Mouse (Mus musculus) neural tube, embryonic 13.5 days (tissue): ENCODE measurements around the gene Prickle4. TPM values are rescaled to one million over a fixed set of nuclear protein-coding genes. Genes with fewer than 3 reads are reported as not detected.
A peak's percentile ranks its signal among the peaks of the same experiment; 100 is the strongest.

Experiments used
- ATAC-seq: fragments of 200-750 bp; cut with Nextera tagmentation; 2 replicates; pipeline ENCODE4 v1.8.0; 2017; ENCODE audit warnings: low read depth, mild to moderate bottlenecking, moderate TSS enrichment, moderate library complexity
- H3K27ac ChIP-seq: fragments of 300-500 bp; sonication (generic); replicated peaks from 2 replicates; pipeline ENCODE4 v1.5.1; 2015; ENCODE audit warnings: moderate library complexity, mild to moderate bottlenecking, inconsistent platforms
- H3K27me3 ChIP-seq: fragments of 300-500 bp; sonication (generic); 2 replicates; pipeline ENCODE4 v1.6.1; 2015; ENCODE audit warnings: mild to moderate bottlenecking, inconsistent platforms
- H3K36me3 ChIP-seq: fragments of 300-500 bp; sonication (generic); 2 replicates; pipeline ENCODE4 v1.6.1; 2015; ENCODE audit warnings: mild to moderate bottlenecking, inconsistent platforms
- H3K4me1 ChIP-seq: fragments of 300-500 bp; sonication (generic); replicated peaks from 2 replicates; pipeline ENCODE4 v1.6.1; 2015; ENCODE audit warnings: inconsistent platforms
- H3K4me2 ChIP-seq: fragments of 300-500 bp; sonication (generic); 2 replicates; pipeline ENCODE4 v1.6.1; 2015; ENCODE audit warnings: inconsistent platforms, mild to moderate bottlenecking, moderate library complexity
- H3K4me3 ChIP-seq: fragments of 300-500 bp; sonication (generic); 2 replicates; pipeline ENCODE4 v1.5.1; 2015; ENCODE audit warnings: mild to moderate bottlenecking, inconsistent platforms
- H3K9ac ChIP-seq: fragments of 300-500 bp; sonication (generic); 2 replicates; pipeline ENCODE4 v1.6.1; 2015; ENCODE audit warnings: moderate library complexity, mild to moderate bottlenecking, inconsistent platforms
- H3K9me3 ChIP-seq: fragments of 300-500 bp; sonication (generic); 2 replicates; pipeline ENCODE4 v1.6.1; 2016; ENCODE audit warnings: inconsistent platforms
- WGBS: fragments of 180-500 bp; shearing (Covaris S2); methylation state at CpG from one replicate; pipeline ENCODE4 v1.1.7; 2015; 5-methylcytosine and 5-hydroxymethylcytosine counted together
- polyA plus RNA-seq: library from polyadenylated mRNA; unstranded; fragments of >200 nt; fragmentation: Nextera tagmentation; extraction: Ambion mirVana; gene quantifications from 2 replicates; pipeline ENCODE4 v1.2.1, GENCODE M21; 2015

Prickle4 gene
- polyA plus RNA-seq, 1 experiment from 2014 or later = 0.95 TPM

DNA sequence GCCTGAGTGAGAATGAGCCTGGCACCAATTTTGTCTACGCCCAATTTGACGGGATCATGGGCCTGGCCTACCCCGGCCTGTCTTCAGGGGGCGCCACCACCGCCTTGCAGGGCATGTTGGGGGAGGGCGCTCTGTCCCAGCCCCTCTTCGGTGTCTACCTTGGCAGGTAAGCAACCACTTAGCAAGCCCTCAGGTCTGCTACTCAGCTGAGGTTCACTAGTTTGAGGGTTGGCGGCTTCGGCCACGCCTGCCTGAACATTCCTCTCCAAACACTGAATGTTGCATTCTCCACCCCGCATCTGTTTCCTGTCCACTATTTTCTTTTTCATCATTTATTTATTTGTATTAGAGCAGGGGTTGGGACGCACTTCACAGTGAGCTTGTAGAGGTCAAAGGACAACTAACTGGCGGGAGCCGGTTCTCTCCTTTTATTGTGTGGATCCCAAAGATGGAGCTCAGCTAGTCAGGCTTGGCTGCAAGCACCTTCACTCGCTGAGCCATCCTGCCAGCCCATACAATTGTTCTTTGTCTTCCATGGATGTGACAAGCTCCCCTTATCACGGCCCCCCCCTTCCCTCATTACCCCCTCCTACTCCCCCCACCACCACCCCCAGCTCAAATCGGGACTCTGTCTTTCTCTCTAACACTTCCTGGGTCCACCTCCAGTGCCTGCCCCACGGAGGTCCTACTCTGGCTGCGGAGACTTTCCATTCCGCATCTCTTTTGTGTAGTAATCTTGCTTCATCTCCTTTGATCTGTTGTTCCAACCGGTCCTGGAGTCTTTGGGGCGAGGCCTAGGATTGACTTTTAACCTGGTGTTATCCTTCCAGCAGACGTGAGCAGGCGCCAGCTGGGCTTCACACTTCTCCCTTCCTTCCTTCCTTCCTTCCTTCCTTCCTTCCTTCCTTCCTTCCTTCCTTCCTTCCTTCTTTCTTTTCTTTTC is 36.4 kb upstream of the Prickle4 start:
- Histone ChIP-seq H3K27ac (no peak overlapping the region), H3K27me3 (no peaks in the 10 kb centered on the region; the same call in 1 of the 2 replicates), H3K4me1 (no peaks in the 10 kb centered on the region), H3K36me3 (no peaks in the 10 kb centered on the region), H3K4me2 (no peak overlapping the region), H3K4me3 (no peak overlapping the region), H3K9ac (no peak overlapping the region), H3K9me3 (no peaks in the 10 kb centered on the region)
- ATAC-seq = no peak
- WGBS = 56% methylated on average over 24 of the region's 24 CpGs

DNA sequence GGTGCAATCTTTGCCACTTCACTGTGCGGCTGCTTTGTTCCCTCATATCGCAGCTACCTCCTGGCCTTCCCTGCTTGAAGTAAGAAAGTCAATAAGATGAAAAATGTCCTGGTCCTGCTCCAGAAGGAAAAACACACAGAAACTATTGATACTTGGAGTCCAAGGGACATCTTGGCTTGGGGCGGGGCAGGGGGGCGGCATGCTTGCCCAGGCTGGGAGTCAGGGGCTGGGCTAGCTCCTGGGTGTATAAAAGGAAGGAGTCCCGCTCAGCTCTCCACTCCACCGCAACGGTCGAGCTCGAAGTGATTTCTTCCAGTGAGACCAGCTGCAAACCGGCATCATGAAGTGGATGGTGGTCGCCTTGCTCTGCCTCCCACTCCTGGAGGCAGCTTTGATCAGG is 32.0 kb upstream of the Prickle4 start, which contains the start of gene Pgc:
Gene Pgc (plus strand): TSS at position 277 of the 400 bp plus-strand sequence.
- Histone ChIP-seq H3K36me3 (no peaks in the 10 kb centered on the region), H3K27ac (no peak within 1 kb of the TSS), H3K27me3 (no peaks in the 10 kb centered on the region; the same call in 1 of the 2 replicates), H3K4me1 (no peaks in the 10 kb centered on the region), H3K9ac (no peak within 1 kb of the TSS), H3K4me2 (no peak within 1 kb of the TSS), H3K4me3 (no peak within 1 kb of the TSS), H3K9me3 (no peaks in the 10 kb centered on the region)
- 71% methylated on average over 11 of the region's 11 CpGs for WGBS
- ATAC-seq = no peak

GRCm38 (mm10) chr17:47721183-47721582 is 26.6 kb upstream of the Prickle4 start:
- no peak overlapping the region for H3K4me3 ChIP-seq
- H3K9me3 ChIP-seq = no peaks in the 10 kb centered on the region
- 90% methylated on average over 4 of the region's 4 CpGs for WGBS
- no peak overlapping the region for H3K27ac ChIP-seq
- H3K27me3 ChIP-seq = no peaks in the 10 kb centered on the region; the same call in 1 of the 2 replicates
- H3K9ac ChIP-seq = no peak overlapping the region
- H3K36me3 ChIP-seq = no peaks in the 10 kb centered on the region
- no peak for ATAC-seq
- no peak overlapping the region for H3K4me2 ChIP-seq
- H3K4me1 ChIP-seq = no peaks in the 10 kb centered on the region

- no peak overlapping the region for H3K27ac ChIP-seq
- H3K36me3 ChIP-seq = no peaks in the 10 kb centered on the region
- H3K9me3 ChIP-seq = no peaks in the 10 kb centered on the region
- 63% methylated on average over 3 of the region's 3 CpGs for WGBS
- H3K4me1 ChIP-seq = no peaks in the 10 kb centered on the region
- no peak overlapping the region for H3K9ac ChIP-seq
- ATAC-seq = no peak
- no peak overlapping the region for H3K4me3 ChIP-seq
- no peak overlapping the region for H3K4me2 ChIP-seq
- H3K27me3 ChIP-seq = no peaks in the 10 kb centered on the region
Observed at GRCm38 (mm10) chr17:47715037-47715436, 20.5 kb upstream of the Prickle4 start.

DNA sequence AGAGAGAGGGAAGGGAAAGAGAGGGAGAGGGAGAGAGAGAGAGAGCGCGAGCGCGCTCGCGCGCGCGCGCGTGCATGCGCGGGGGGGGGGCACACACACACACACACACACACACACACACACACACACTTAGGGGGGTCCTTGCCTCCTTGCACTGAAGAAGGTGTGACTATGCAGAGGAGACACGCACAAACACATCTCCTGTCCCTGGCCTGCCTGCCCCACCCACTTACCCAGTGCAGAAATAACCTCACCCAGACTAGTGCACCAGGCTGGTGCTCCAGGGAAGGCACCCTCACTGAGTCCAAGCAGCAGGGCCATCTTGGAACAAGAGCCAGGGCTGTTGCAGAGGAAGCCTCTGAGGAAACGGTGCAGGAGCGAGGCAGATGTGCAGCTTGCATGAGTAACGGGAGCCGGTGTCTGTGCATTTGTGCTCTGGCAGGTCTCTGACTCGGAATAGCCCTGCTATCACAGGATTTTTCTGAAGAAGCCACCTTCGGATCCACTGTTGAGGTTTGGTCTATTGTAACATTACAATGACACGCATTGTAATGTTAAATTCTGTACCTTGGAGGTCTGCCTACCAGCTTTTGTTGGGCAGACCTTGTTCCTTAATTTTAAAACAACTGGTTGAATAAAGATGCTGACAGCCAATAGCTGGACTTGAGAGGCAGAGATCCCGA is 18.5 kb upstream of the Prickle4 start:
- H3K9ac ChIP-seq = no peak overlapping the region
- H3K36me3 ChIP-seq = no peaks in the 10 kb centered on the region
- no peaks in the 10 kb centered on the region for H3K27me3 ChIP-seq
- no peaks in the 10 kb centered on the region for H3K9me3 ChIP-seq
- no peak overlapping the region for H3K4me2 ChIP-seq
- H3K4me3 ChIP-seq = no peak overlapping the region
- no peak overlapping the region for H3K27ac ChIP-seq
- ATAC-seq = no peak
- H3K4me1 ChIP-seq = no peaks in the 10 kb centered on the region
- WGBS = 51% methylated on average over 21 of the region's 22 CpGs

- H3K9me3 ChIP-seq = no peaks in the 10 kb centered on the region
- no peak overlapping the region for H3K9ac ChIP-seq
- H3K4me3 ChIP-seq = no peak overlapping the region
- no peaks in the 10 kb centered on the region for H3K4me1 ChIP-seq
- no peak for ATAC-seq
- no peak overlapping the region for H3K27ac ChIP-seq
- H3K27me3 ChIP-seq = no peaks in the 10 kb centered on the region
- WGBS = 81% methylated on average over 6 of the region's 6 CpGs
- H3K36me3 ChIP-seq = no peaks in the 10 kb centered on the region
- no peak overlapping the region for H3K4me2 ChIP-seq
Observed at GRCm38 (mm10) chr17:47711883-47712282, 17.3 kb upstream of the Prickle4 start.

DNA sequence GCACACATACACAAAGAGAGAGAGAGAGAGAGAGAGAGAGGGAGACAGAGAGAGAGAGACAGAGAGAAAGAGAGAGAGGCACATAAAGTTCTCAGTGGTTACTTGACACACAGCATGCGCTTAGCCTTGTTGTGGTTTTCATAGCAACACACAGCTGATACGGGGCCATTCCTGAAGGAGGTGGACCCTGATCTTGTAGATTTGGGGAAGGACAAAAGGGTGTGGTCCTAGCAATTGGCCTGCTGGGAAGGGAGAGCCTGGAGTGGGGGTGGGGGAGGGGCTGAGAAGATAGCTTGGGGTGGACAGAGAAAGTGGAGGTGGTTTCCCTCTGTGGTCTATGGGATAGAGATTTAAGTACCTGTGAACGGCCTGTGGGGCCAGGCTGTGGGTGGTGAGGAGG is 15.5 kb upstream of the Prickle4 start:
- no peaks in the 10 kb centered on the region for H3K9me3 ChIP-seq
- no peaks in the 10 kb centered on the region for H3K36me3 ChIP-seq
- 77% methylated on average over 3 of the region's 3 CpGs for WGBS

DNA sequence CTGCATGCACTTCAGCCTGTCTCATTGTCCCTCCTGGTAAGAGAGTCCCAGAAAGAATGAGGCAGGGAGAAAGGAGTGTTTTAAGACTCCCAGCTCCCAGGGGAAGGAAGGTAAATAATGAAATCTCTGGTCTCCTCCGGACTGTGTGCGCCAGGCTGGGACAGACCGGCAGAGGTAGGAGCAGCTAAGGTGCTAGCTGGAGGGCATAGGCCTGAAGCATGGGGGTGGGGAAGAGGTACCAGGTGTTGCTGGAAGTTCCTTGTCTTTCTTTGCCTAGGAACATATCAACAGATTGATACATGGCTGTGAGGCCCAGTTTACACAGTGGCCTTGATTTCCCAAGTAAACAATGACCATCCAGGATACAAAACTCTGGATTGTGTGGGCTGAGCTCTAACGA is 14.4 kb upstream of the Prickle4 start:
- Histone ChIP-seq H3K4me2 (no peak overlapping the region), H3K27ac (no peak overlapping the region), H3K36me3 (no peaks in the 10 kb centered on the region), H3K4me3 (no peak overlapping the region), H3K27me3 (no peaks in the 10 kb centered on the region), H3K9me3 (no peaks in the 10 kb centered on the region), H3K9ac (no peak overlapping the region), H3K4me1 (no peaks in the 10 kb centered on the region)
- no peak for ATAC-seq
- 76% methylated on average over 4 of the region's 4 CpGs for WGBS

More for the DNA sequence above, 15.5 kb upstream of the Prickle4 start:
- Histone ChIP-seq H3K4me2 (no peak overlapping the region), H3K27me3 (no peaks in the 10 kb centered on the region), H3K27ac (no peak overlapping the region), H3K4me3 (no peak overlapping the region), H3K9ac (no peak overlapping the region), H3K4me1 (no peaks in the 10 kb centered on the region)
- ATAC-seq = no peak

- H3K27ac ChIP-seq = no peak overlapping the region
- no peak overlapping the region for H3K9ac ChIP-seq
- H3K27me3 ChIP-seq = peaks cover 8% of the 10 kb centered on the region; the same call in 1 of the 2 replicates
- no peak for ATAC-seq
- peaks cover 10% of the 10 kb centered on the region for H3K36me3 ChIP-seq
- H3K4me1 ChIP-seq = no peaks in the 10 kb centered on the region
- no peaks in the 10 kb centered on the region for H3K9me3 ChIP-seq
- 87% methylated on average over 3 of the region's 3 CpGs for WGBS
- H3K4me2 ChIP-seq = no peak overlapping the region
- no peak overlapping the region for H3K4me3 ChIP-seq
Observed at GRCm38 (mm10) chr17:47707961-47708360, 13.4 kb upstream of the Prickle4 start.

- ATAC-seq = no peak
- Histone ChIP-seq H3K9ac (no peak overlapping the region), H3K4me2 (no peak overlapping the region), H3K36me3 (peaks cover 28% of the 10 kb centered on the region), H3K4me3 (no peak overlapping the region), H3K4me1 (no peaks in the 10 kb centered on the region), H3K9me3 (no peaks in the 10 kb centered on the region), H3K27me3 (peaks cover 21% of the 10 kb centered on the region), H3K27ac (0 out of 2 replicates have a peak overlapping the region, but pooled peaks have one; percentile 3)
- WGBS = 79% methylated on average over 1 of the region's 1 CpGs
Observed at GRCm38 (mm10) chr17:47706196-47706595, 11.7 kb upstream of the Prickle4 start.

DNA sequence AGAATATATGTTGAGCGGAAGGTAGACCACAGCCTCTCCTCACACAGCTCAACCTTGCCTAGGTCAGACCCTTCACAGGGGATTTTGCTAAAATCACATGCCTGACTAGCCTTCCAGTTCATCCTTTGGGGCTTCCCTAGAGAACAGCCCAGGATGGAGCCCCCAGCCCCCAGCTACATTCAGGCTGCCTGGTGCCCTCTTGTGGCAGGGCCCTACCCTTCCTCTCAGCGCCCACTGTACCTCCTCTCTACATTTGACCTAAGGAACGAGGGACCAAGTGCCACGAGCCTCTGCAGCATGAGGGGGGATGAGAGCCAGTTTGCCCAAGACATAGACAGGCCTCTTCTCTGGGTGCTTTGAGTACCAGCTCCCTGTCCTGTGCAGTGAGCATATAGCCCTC is 10.2 kb upstream of the Prickle4 start:
- ATAC-seq = no peak
- Histone ChIP-seq H3K4me3 (no peak overlapping the region), H3K9ac (no peak overlapping the region), H3K27ac (no peak overlapping the region), H3K9me3 (no peaks in the 10 kb centered on the region), H3K27me3 (peaks cover 21% of the 10 kb centered on the region), H3K4me2 (no peak overlapping the region), H3K36me3 (peaks cover 42% of the 10 kb centered on the region), H3K4me1 (no peaks in the 10 kb centered on the region)
- 78% methylated on average over 4 of the region's 4 CpGs for WGBS

DNA sequence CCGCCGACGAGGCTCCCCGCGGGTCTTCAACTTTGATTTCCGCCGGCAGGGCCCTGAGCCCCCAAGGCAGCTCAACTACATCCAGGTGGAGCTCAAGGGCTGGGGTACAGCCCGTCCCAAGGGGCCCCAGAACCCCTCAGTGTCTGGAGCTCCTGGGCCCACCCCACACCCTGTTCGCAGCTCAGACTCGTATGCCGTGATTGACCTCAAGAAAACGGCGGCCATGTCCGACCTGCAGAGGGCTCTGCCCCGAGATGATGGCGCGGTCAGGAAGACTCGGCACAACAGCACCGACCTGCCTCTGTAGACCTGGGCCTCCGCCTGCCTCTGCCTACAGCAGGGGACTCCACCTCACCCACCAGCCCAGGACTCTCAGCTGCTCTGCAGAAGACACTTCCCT is 9.0 kb upstream of the Prickle4 start:
- no peak for ATAC-seq
- WGBS = 25% methylated on average over 20 of the region's 20 CpGs
- H3K9me3 ChIP-seq = no peaks in the 10 kb centered on the region
- no peak overlapping the region for H3K27ac ChIP-seq
- H3K9ac ChIP-seq = no peak overlapping the region
- H3K36me3 ChIP-seq = peaks cover 51% of the 10 kb centered on the region
- peaks cover 21% of the 10 kb centered on the region for H3K27me3 ChIP-seq
- H3K4me3 ChIP-seq = no peak overlapping the region
- no peaks in the 10 kb centered on the region for H3K4me1 ChIP-seq
- H3K4me2 ChIP-seq = no peak overlapping the region
